Mouse (Mus musculus) lung, embryonic 14.5 days (tissue): ENCODE measurements around the gene Sbno2. TPM values are rescaled to one million over a fixed set of nuclear protein-coding genes. Genes with fewer than 3 reads are reported as not detected.

Experiments used
- ATAC-seq: fragments of 200-750 bp; cut with Nextera tagmentation; 2 replicates; pipeline ENCODE4 v1.8.0; 2017; ENCODE audit warnings: mild to moderate bottlenecking, moderate TSS enrichment, moderate library complexity; ENCODE audit not compliant: insufficient read depth
- DNase-seq: peaks from one replicate; pipeline ENCODE4 v3.0.0-alpha.2; 2015
- H3K27ac ChIP-seq: fragments of 300-500 bp; sonication (generic); 2 replicates; pipeline ENCODE4 v1.5.1; 2014; ENCODE audit warnings: low read depth, mild to moderate bottlenecking, moderate library complexity
- H3K27me3 ChIP-seq: fragments of 300-500 bp; sonication (generic); 2 replicates; pipeline ENCODE4 v1.6.1; 2014; ENCODE audit warnings: low read length, control low read depth; ENCODE audit not compliant: insufficient read depth
- H3K36me3 ChIP-seq: fragments of 300-500 bp; sonication (generic); 2 replicates; pipeline ENCODE4 v1.6.1; 2014; ENCODE audit warnings: control low read depth; ENCODE audit not compliant: insufficient read depth
- H3K4me1 ChIP-seq: fragments of 300-500 bp; sonication (generic); 2 replicates; pipeline ENCODE4 v1.6.1; 2014; ENCODE audit warnings: antibody characterized with exemption, control low read depth; ENCODE audit not compliant: insufficient read depth
- H3K4me2 ChIP-seq: fragments of 300-500 bp; sonication (generic); 2 replicates; pipeline ENCODE4 v1.6.1; 2014; ENCODE audit warnings: mild to moderate bottlenecking
- H3K4me3 ChIP-seq: fragments of 300-500 bp; sonication (generic); 2 replicates; pipeline ENCODE4 v1.5.1; 2014; ENCODE audit warnings: low read depth, low read length
- H3K9ac ChIP-seq: fragments of 300-500 bp; sonication (generic); 2 replicates; pipeline ENCODE4 v1.6.1; 2014
- H3K9me3 ChIP-seq: fragments of 300-500 bp; sonication (generic); 2 replicates; pipeline ENCODE4 v1.6.1; 2016; ENCODE audit warnings: low read depth, low read length, control low read depth
- CTCF ChIP-seq: IDR thresholded peaks from 2 replicates; pipeline ENCODE4 v1.5.1; 2016; ENCODE audit warnings: antibody characterized with exemption, low read depth
- WGBS: fragments of 180-500 bp; shearing (Covaris S2); extraction: QIAGEN DNeasy Blood & Tissue Kit; methylation state at CpG from one replicate; pipeline ENCODE4 v1.1.7; 2014; 5-methylcytosine and 5-hydroxymethylcytosine counted together
- polyA plus RNA-seq: library from polyadenylated mRNA; unstranded; fragments of >200 nt; fragmentation: Nextera tagmentation; extraction: Ambion mirVana; gene quantifications from 2 replicates; pipeline ENCODE4 v1.2.1, GENCODE M21; 2014

Gene Sbno2
- polyA plus RNA-seq, 1 experiment from 2014 or later = 16.3 TPM

DNA sequence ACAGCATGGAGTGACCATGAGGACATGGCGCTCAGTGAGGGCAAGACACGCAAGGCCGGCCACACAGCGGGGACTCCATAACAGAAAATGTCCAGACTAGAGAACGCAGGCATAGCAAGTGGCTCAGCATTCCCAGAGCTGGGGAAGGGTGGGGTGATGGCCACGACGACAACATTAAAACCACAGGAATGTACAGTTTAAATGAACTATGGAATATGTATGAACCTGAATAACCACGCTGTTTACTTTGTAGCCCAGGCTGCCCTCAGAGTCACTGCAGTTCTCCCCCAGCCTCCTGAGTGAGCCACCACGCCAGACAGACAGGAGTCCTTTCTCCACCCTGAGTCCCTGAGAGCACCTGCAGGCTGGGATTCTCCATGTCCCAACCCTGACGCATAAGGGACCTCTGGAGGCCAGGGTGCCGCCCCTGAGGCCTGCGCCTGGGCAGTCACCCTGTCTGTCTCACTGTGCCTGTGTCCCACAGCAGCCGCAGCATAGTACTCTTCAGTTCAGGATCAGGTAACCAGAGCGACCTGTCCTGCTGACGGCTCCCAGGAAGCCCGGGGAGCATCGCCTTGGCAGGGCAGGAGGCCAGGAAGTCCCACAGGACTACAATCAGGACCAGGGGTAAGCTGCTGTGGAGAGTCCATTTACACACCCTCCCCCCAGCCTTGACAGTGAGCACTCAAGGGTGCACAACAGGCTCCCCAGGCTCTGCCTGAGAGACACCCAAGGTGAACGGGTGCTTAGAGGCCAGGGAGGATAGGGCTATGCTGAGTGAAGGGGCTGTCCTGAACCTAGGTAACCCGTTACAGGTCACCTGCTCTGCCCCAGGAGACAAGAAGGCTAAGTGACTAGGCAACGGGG is 32.5 kb downstream of the Sbno2 start:
- H3K27ac ChIP-seq = 0 out of 2 replicates have a peak overlapping the region, but pooled peaks have one; percentile 84
- H3K4me1 ChIP-seq = peaks cover 12% of the 10 kb centered on the region
- TF ChIP-seq CTCF = no peak
- peaks cover 7% of the 10 kb centered on the region; the same call in 1 of the 2 replicates for H3K36me3 ChIP-seq
- no peak overlapping the region for H3K9ac ChIP-seq
- H3K4me3 ChIP-seq = no peak overlapping the region
- H3K4me2 ChIP-seq = no peak overlapping the region
- 80% methylated on average over 20 of the region's 20 CpGs for WGBS
- DNase-seq (no peak), ATAC-seq (no peak)
- no peaks in the 10 kb centered on the region for H3K27me3 ChIP-seq
- H3K9me3 ChIP-seq = no peaks in the 10 kb centered on the region

DNA sequence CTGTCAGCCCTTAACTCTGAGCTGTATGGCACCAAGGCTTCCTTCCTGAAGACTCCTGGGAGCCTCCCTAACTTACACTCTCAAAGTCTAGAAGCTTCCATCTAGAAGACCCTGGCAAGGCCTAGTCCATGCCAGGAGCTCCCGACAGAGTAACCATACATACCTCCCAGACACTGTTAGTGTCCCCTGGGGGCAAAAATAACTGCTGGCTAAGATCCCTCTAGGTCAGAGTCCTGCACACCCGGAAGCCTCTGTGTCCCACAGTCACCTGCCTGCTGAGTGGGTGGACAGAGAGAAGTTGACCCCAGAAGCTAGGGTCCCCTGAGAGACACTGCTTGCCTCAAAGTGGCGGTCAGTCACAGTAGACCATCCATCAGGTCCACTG is 33.9 kb downstream of the Sbno2 start:
- Histone ChIP-seq H3K27me3 (no peaks in the 10 kb centered on the region), H3K36me3 (peaks cover 14% of the 10 kb centered on the region; the same call in 1 of the 2 replicates), H3K4me1 (peaks cover 12% of the 10 kb centered on the region), H3K4me2 (peak overlapping the region; percentile 30; the same call in 1 of the 2 replicates), H3K4me3 (no peak overlapping the region), H3K27ac (peak overlapping the region; percentile 84), H3K9me3 (no peaks in the 10 kb centered on the region), H3K9ac (peak overlapping the region; percentile 31; the same call in 1 of the 2 replicates)
- no peak for ATAC-seq
- TF ChIP-seq CTCF = no peak
- DNase-seq = no peak
- 77% methylated on average over 3 of the region's 3 CpGs for WGBS

DNA sequence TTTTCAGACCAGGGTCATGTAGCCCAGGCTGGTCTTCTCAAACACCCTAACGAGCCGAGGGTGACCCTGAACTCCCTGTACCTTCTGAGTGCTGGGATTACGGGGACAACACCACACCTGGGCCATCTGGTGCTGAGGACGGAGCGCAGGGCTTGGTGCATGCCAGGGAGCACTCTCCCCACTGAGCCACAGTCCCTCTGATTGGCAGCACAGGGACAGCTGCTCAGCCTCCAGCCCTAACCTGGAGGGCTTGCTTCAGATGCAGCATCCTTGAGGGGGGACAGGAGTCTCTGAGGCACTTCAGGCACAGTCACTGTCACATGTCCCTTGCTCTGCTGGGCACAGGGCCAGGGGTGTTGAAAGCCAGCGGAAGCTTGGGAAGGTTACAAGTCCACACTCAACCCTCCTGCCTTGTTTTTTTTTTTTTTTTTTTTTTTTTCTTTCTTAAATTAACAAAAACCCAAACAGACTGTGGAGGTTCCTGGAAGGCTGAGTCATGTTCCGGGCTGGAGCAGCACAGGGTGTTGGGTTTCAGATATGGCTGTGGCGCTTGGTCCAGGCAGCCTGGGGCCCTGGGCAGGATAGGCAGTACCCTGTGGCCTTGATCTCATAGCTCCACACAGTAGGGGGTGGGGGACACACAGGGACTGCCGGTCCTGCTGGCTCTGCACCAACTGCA is 34.4 kb downstream of the Sbno2 start:
- Histone ChIP-seq H3K27ac (peak overlapping the region; percentile 84), H3K9ac (peak overlapping the region; percentile 31; the same call in 1 of the 2 replicates), H3K4me1 (peaks cover 12% of the 10 kb centered on the region), H3K4me3 (no peak overlapping the region), H3K4me2 (peak overlapping the region; percentile 30; the same call in 1 of the 2 replicates), H3K9me3 (no peaks in the 10 kb centered on the region), H3K36me3 (peaks cover 14% of the 10 kb centered on the region; the same call in 1 of the 2 replicates), H3K27me3 (no peaks in the 10 kb centered on the region)
- 52% methylated on average over 9 of the region's 9 CpGs for WGBS
- peak; percentile 91 for ATAC-seq
- DNase-seq = peak; percentile 89
- no peak for TF ChIP-seq CTCF

DNA sequence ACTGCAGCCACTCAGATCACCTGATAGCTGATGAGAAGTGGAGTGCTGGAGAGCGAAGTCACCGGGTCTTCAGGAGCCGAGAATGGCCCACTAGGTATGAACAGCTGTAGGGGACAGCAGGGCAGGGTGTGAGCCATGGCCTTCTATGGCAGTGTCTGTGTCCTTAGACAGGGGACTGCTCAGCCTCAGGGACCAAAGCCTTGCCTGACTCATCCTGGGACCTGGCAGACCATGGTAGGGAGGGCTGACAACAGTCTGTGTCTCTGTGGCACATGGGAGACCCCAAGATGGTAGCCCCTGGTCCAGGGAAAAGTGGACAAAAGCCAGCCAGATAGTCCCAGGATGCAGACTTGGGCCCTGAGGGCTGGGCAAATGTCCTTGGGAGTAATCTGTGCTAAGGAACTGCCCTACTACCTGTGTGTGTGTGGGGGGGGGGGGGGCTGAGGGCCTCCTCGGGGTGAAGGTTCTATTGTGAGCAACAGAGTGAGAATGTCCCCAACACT is 35.4 kb downstream of the Sbno2 start:
- H3K4me2 ChIP-seq = no peak overlapping the region
- DNase-seq = no peak
- H3K27me3 ChIP-seq = no peaks in the 10 kb centered on the region
- H3K4me3 ChIP-seq = no peak overlapping the region
- no peak overlapping the region for H3K9ac ChIP-seq
- H3K36me3 ChIP-seq = peaks cover 17% of the 10 kb centered on the region; the same call in 1 of the 2 replicates
- H3K27ac ChIP-seq = no peak overlapping the region
- WGBS = 91% methylated on average over 3 of the region's 4 CpGs
- TF ChIP-seq CTCF = no peak
- no peak for ATAC-seq
- H3K4me1 ChIP-seq = peaks cover 12% of the 10 kb centered on the region
- H3K9me3 ChIP-seq = no peaks in the 10 kb centered on the region

DNA sequence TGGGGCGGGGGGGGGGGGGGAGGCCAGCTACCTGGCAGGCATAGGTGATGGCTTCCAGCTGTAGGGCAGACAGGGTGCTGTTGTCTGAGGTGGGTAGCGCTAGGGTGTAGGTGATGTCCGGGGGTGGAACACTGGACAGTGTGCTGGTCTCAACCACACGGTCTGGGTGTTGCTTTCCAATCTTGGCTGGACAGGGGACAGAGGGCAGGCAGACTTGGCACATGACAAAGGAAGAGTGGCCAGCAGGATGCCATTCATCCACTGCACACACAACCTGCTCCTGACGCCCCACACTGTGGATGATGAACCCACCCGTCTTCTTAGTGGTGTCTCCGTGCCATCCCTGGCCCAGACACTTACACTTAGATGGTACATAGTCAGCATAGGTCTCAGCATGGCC is 36.1 kb downstream of the Sbno2 start:
- peaks cover 24% of the 10 kb centered on the region; the same call in 1 of the 2 replicates for H3K36me3 ChIP-seq
- H3K27me3 ChIP-seq = no peaks in the 10 kb centered on the region
- H3K4me2 ChIP-seq = no peak overlapping the region
- H3K9ac ChIP-seq = no peak overlapping the region
- no peak for DNase-seq
- TF ChIP-seq CTCF = no peak
- H3K4me1 ChIP-seq = peaks cover 12% of the 10 kb centered on the region
- H3K4me3 ChIP-seq = no peak overlapping the region
- H3K27ac ChIP-seq = no peak overlapping the region
- H3K9me3 ChIP-seq = no peaks in the 10 kb centered on the region
- WGBS = 92% methylated on average over 6 of the region's 7 CpGs
- no peak for ATAC-seq

DNA sequence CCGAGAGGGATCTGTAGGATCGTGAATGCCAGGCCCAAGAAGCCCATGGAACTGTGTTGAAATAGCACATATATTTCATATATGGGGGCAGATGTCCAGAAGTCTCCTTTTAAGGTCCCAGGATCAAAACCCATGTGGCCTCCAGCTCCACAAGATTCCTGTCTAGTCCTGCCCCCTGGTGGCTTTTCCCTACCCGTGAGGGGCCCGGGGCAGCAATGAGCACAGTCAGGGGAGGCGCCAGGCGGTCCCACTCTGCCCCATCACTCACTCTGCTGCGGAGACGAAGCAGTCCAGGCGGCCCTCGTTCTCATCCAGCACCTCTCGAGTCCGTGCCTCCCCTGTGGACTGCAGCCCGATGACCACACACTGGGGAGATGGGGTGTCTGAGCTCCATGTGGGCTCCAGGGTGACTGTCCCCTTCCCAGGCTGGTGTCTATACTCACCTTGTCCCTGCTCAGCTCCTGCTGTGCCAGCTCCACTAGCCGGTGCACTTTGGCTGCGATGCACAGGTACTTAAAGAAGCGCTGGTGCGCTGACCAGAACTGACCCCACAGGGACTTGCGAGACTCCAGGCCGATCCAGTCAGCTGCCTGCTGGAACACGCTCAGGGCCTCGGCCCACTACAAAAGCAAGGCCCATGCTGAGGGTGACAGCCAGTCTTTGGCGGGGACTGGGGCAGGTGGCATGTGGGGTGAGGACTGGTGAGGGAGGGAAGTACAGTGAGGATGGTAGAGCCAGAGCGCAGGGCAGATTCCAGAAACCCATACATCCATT is 41.3 kb downstream of the Sbno2 start:
- 71% methylated on average over 23 of the region's 23 CpGs for WGBS
- Histone ChIP-seq H3K9me3 (no peaks in the 10 kb centered on the region), H3K27me3 (no peaks in the 10 kb centered on the region), H3K4me2 (no peak overlapping the region), H3K4me1 (no peaks in the 10 kb centered on the region), H3K27ac (no peak overlapping the region), H3K36me3 (peaks cover 69% of the 10 kb centered on the region), H3K9ac (no peak overlapping the region), H3K4me3 (no peak overlapping the region)
- DNase-seq (no peak), ATAC-seq (no peak)
- peak; percentile 27 for TF ChIP-seq CTCF
